Mouse (Mus musculus) limb, embryonic 15.5 days (tissue): Measurements from ENCODE around the gene Htra2. TPM values are rescaled to one million over a fixed set of nuclear protein-coding genes. Genes with fewer than 3 reads are reported as not detected.
A peak's percentile ranks its signal among the peaks of the same experiment; 100 is the strongest.

Experiments
- ATAC-seq: fragments of 200-750 bp; cut with Nextera tagmentation; 2 replicates; pipeline ENCODE4 v1.8.0; 2017; ENCODE audit warnings: low read depth, moderate TSS enrichment; ENCODE audit not compliant: insufficient number of reproducible peaks, low FRiP score, low TSS enrichment
- H3K27ac ChIP-seq: fragments of 300-500 bp; sonication (generic); 2 replicates; pipeline ENCODE4 v1.5.1; 2015; ENCODE audit warnings: moderate library complexity, mild to moderate bottlenecking, inconsistent platforms
- H3K27me3 ChIP-seq: fragments of 300-500 bp; sonication (generic); 2 replicates; pipeline ENCODE4 v1.6.1; 2015; ENCODE audit warnings: inconsistent platforms
- H3K36me3 ChIP-seq: fragments of 300-500 bp; sonication (generic); 2 replicates; pipeline ENCODE4 v1.6.1; 2015; ENCODE audit warnings: inconsistent platforms
- H3K4me1 ChIP-seq: fragments of 300-500 bp; sonication (generic); 2 replicates; pipeline ENCODE4 v1.6.1; 2015; ENCODE audit warnings: inconsistent platforms
- H3K4me2 ChIP-seq: fragments of 300-500 bp; sonication (generic); 2 replicates; pipeline ENCODE4 v1.6.1; 2015; ENCODE audit warnings: mild to moderate bottlenecking, inconsistent platforms
- H3K4me3 ChIP-seq: fragments of 300-500 bp; sonication (generic); 2 replicates; pipeline ENCODE4 v1.5.1; 2015; ENCODE audit warnings: mild to moderate bottlenecking, inconsistent platforms
- H3K9ac ChIP-seq: fragments of 300-500 bp; sonication (generic); 2 replicates; pipeline ENCODE4 v1.6.1; 2015; ENCODE audit warnings: inconsistent platforms
- H3K9me3 ChIP-seq: fragments of 300-500 bp; sonication (generic); 2 replicates; pipeline ENCODE4 v1.6.1; 2016; ENCODE audit warnings: inconsistent platforms
- WGBS: fragments of 180-500 bp; shearing (Covaris S2); methylation state at CpG from one replicate; pipeline ENCODE4 v1.1.7; 2015; 5-methylcytosine and 5-hydroxymethylcytosine counted together
- polyA plus RNA-seq: library from polyadenylated mRNA; unstranded; fragments of >200 nt; fragmentation: Nextera tagmentation; extraction: Ambion mirVana; gene quantifications from 2 replicates; pipeline ENCODE4 v1.2.1, GENCODE M21; 2015

Gene Htra2
- polyA plus RNA-seq: 64.6 and 70.6 TPM in 2 replicates

GRCm38 (mm10) chr6:83054871-83055431 is at the start of gene Htra2:
Gene Htra2 (minus strand): TSS chr6:83055273.
- peaks cover 29% of the 10 kb centered on the region for H3K4me1 ChIP-seq
- peaks cover 33% of the 10 kb centered on the region for H3K36me3 ChIP-seq
- peak; percentile 35; the same call in 1 of the 2 replicates for ATAC-seq
- H3K27ac ChIP-seq: peak within 1 kb of the TSS; percentile 91
- peaks cover 9% of the 10 kb centered on the region; the same call in 1 of the 2 replicates for H3K27me3 ChIP-seq
- no peaks in the 10 kb centered on the region for H3K9me3 ChIP-seq
- peak within 1 kb of the TSS; percentile 66 for H3K4me3 ChIP-seq
- WGBS: under 1% methylated on average over 49 of the region's 50 CpGs
- H3K4me2 ChIP-seq: peak within 1 kb of the TSS; percentile 89
- H3K9ac ChIP-seq: peak within 1 kb of the TSS; percentile 83

GRCm38 (mm10) chr6:83104158-83104557 is 49.1 kb upstream of the Htra2 start:
- Histone ChIP-seq H3K4me2 (no peak overlapping the region), H3K27ac (no peak overlapping the region), H3K36me3 (peaks cover 5% of the 10 kb centered on the region; the same call in 1 of the 2 replicates), H3K27me3 (no peaks in the 10 kb centered on the region), H3K4me1 (peaks cover 32% of the 10 kb centered on the region), H3K4me3 (no peak overlapping the region), H3K9ac (no peak overlapping the region), H3K9me3 (no peaks in the 10 kb centered on the region)
- ATAC-seq: no peak
- WGBS: 84% methylated on average over 4 of the region's 4 CpGs

DNA sequence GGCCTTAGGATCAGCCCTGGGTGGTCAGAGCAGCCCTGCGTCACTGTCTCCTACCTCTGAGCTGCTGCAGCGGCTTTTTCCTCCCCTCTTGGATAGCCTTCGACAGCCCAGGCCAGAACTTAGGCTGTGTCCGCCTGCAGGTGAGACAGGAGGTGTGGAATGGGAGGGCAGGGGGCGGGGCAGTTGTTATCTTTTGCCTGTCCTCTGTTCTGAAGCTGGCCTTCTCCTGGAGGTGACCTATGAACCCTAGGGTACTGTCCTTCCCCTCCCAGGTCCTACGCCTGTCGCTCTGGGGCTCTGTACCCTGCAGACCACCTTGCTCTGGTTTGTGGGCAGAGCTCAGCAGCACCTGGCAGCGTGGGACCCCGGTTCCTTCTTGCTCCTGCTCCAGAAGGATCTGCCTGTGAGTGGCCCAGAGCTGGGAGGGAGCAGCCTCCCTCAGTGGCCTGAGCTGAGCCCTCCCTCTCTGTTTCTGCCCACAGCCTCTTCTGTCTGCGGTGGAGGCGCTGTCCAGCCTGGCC is 48.1 kb upstream of the Htra2 start:
- peak overlapping the region; percentile 93 for H3K4me2 ChIP-seq

GRCm38 (mm10) chr6:83101688-83102556 is 46.8 kb upstream of the Htra2 start:
- peak overlapping the region; percentile 86 for H3K27ac ChIP-seq
- H3K4me2 ChIP-seq: peak overlapping the region; percentile 93
- WGBS: under 1% methylated on average over 74 of the region's 74 CpGs
- ATAC-seq: peak; percentile 58
- H3K4me3 ChIP-seq: peak overlapping the region; percentile 67
- peaks cover 18% of the 10 kb centered on the region for H3K4me1 ChIP-seq
- H3K27me3 ChIP-seq: no peaks in the 10 kb centered on the region
- H3K9me3 ChIP-seq: no peaks in the 10 kb centered on the region
- H3K9ac ChIP-seq: peak overlapping the region; percentile 56
- 0 out of 2 replicates have a peak, but pooled peaks cover 4% of the 10 kb centered on the region for H3K36me3 ChIP-seq

More for the DNA sequence above, 48.1 kb upstream of the Htra2 start:
- Histone ChIP-seq H3K9me3 (no peaks in the 10 kb centered on the region), H3K27me3 (no peaks in the 10 kb centered on the region), H3K36me3 (peaks cover 5% of the 10 kb centered on the region; the same call in 1 of the 2 replicates), H3K4me3 (no peak overlapping the region), H3K9ac (no peak overlapping the region), H3K27ac (no peak overlapping the region), H3K4me1 (peaks cover 27% of the 10 kb centered on the region)
- 52% methylated on average over 11 of the region's 11 CpGs for WGBS
- 0 out of 2 replicates have a peak, but pooled peaks have one; percentile 4 for ATAC-seq

DNA sequence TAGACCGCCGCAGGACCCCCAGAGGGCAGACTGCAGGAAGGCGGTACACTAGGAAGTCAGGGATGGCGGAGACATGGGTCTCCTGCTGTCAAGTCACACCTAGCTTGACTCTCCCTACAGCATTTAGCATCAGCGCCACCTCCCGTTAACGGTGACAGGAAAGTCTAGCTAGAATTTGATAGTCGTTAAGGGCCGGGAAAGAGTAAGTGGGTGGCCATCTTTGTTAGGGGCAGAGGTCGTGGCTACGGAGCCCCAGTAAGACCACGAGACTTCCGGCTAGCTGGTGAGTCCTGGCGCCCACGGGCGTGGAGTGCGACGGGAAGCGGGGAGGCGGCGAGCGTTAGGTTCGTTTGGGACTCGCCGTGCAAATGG is 46.2 kb upstream of the Htra2 start, which contains the start of the genes Ccdc142 and Gm42688:
Gene Ccdc142, plus strand, starts transcription at position 286 of the 372 bp plus-strand sequence.
Gene Gm42688, plus strand, starts transcription at position 302 of the 372 bp plus-strand sequence.
- H3K36me3 ChIP-seq: no peaks in the 10 kb centered on the region
- peaks cover 18% of the 10 kb centered on the region for H3K4me1 ChIP-seq
- H3K4me3 ChIP-seq: peak within 1 kb of the TSS; percentile 67
- H3K27ac ChIP-seq: peak within 1 kb of the TSS; percentile 86
- ATAC-seq: peak; percentile 85
- WGBS: under 1% methylated on average over 25 of the region's 25 CpGs
- H3K9me3 ChIP-seq: no peaks in the 10 kb centered on the region
- 0 out of 2 replicates have a peak, but pooled peaks cover 3% of the 10 kb centered on the region for H3K27me3 ChIP-seq
- H3K9ac ChIP-seq: peak within 1 kb of the TSS; percentile 56
- peak within 1 kb of the TSS; percentile 93 for H3K4me2 ChIP-seq

GRCm38 (mm10) chr6:83098411-83098810 is 43.3 kb upstream of the Htra2 start:
- H3K9me3 ChIP-seq: no peaks in the 10 kb centered on the region
- no peaks in the 10 kb centered on the region for H3K36me3 ChIP-seq
- ATAC-seq: no peak
- peaks cover 16% of the 10 kb centered on the region for H3K4me1 ChIP-seq
- no peak overlapping the region for H3K4me2 ChIP-seq
- H3K9ac ChIP-seq: no peak overlapping the region
- no peak overlapping the region for H3K27ac ChIP-seq
- 0 out of 2 replicates have a peak, but pooled peaks cover 7% of the 10 kb centered on the region for H3K27me3 ChIP-seq
- no peak overlapping the region for H3K4me3 ChIP-seq
- WGBS: 54% methylated on average over 2 of the region's 2 CpGs

DNA sequence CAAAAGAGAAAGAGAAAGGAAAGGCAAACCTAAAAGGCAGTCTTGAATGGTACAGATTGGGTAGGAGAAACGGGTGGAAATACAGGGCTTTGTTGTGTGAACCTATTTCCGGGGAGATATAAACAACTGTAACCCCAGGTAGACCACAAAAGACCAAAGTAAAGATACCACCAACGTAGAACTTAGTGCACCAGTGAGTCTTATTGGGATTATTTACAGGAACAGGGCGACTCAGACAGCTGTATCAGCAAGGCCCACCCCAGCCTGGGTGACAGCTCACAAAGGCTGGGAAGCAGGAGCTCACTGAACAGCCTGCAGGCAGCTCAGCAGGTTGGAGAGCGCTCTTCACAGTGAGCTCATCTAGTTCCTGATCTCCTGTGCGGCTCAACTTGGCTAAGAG is 40.9 kb upstream of the Htra2 start:
- Histone ChIP-seq H3K4me2 (no peak overlapping the region), H3K4me1 (no peaks in the 10 kb centered on the region), H3K9me3 (no peaks in the 10 kb centered on the region), H3K27ac (no peak overlapping the region), H3K27me3 (peaks cover 14% of the 10 kb centered on the region), H3K36me3 (no peaks in the 10 kb centered on the region), H3K4me3 (no peak overlapping the region), H3K9ac (no peak overlapping the region)
- no peak for ATAC-seq
- 48% methylated on average over 6 of the region's 6 CpGs for WGBS

DNA sequence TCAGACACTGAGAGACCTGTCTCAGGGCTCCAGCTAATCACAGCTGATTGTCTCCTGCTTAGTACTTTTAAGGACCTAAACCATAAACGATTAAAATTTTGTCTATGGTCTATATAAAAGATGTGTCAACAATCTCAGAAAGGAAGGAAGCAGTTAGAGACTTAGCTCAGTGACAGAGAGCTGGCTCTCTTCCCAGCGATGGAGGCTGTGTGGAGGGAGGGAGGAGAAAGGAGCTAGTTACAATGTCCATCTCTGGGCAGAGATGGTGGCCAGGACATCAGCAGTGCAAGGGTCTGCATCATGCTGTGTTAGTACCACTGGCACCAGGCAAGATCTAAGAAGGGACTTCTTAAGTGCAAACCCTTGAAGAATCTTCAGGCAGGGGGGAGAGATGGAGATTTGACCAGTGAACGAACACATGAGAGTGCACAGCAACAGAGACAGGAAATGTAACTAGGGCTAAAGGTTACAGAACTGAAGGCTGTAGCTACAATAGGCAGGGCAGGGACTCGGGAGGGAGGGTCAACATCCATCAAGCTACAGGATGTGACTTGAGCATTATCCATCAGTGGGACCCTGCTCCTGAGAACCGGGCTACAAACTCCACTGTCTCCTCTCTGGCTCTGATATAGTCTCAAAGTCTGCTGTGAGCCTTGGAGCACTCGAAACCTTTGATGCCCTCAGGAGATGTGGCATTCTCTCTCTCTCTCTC is 37.5 kb upstream of the Htra2 start:
- H3K4me2 ChIP-seq: no peak overlapping the region
- no peak for ATAC-seq
- WGBS: 35% methylated on average over 6 of the region's 6 CpGs
- no peak overlapping the region for H3K9ac ChIP-seq
- H3K36me3 ChIP-seq: no peaks in the 10 kb centered on the region
- no peaks in the 10 kb centered on the region for H3K9me3 ChIP-seq
- peaks cover 46% of the 10 kb centered on the region for H3K27me3 ChIP-seq
- H3K4me1 ChIP-seq: peaks cover 6% of the 10 kb centered on the region
- no peak overlapping the region for H3K4me3 ChIP-seq
- no peak overlapping the region for H3K27ac ChIP-seq

GRCm38 (mm10) chr6:83087926-83088260 is 32.8 kb upstream of the Htra2 start:
- H3K27me3 ChIP-seq: peaks cover 81% of the 10 kb centered on the region
- no peak for ATAC-seq
- H3K36me3 ChIP-seq: no peaks in the 10 kb centered on the region
- WGBS: 13% methylated on average over 9 of the region's 9 CpGs
- H3K9me3 ChIP-seq: no peaks in the 10 kb centered on the region
- peak overlapping the region; percentile 39 for H3K4me2 ChIP-seq
- H3K4me1 ChIP-seq: peaks cover 32% of the 10 kb centered on the region
- peak overlapping the region; percentile 24; the same call in 1 of the 2 replicates for H3K4me3 ChIP-seq
- H3K27ac ChIP-seq: no peak overlapping the region
- H3K9ac ChIP-seq: no peak overlapping the region

DNA sequence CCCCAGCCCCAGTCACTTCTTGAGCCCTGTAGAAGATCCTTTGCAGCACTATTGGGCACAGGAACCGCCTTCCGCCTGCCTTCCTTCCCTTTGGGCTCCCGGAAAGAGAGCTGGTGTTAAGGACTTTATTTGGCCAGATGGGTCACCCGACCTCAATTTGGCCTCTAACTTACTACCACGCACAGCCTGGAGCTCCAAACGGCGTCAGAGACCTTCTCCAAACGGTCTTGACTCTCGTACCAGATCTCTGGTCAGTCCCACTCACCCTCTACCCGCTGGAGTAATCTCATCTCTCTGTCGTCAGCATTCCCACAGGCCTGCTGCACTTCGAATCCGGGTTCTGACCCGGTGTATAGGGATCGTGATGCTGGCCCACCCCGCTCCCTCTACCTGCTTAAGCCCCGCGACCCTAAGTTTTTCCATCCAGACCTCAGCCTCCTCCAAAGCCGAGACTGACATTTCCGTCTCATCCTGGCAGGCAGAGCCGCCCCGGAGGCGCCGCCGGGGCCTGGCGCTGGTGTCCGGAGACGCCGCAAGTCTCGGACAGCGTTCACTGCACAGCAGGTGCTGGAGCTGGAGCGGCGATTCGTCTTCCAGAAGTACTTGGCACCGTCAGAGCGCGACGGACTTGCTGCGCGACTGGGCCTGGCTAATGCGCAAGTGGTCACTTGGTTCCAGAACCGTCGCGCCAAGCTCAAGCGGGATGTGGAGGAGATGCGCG is 32.3 kb upstream of the Htra2 start:
- Histone ChIP-seq H3K9ac (0 out of 2 replicates have a peak overlapping the region, but pooled peaks have one; percentile 11), H3K4me1 (peaks cover 32% of the 10 kb centered on the region), H3K9me3 (no peaks in the 10 kb centered on the region), H3K4me2 (peak overlapping the region; percentile 39), H3K4me3 (peak overlapping the region; percentile 24), H3K36me3 (0 out of 2 replicates have a peak, but pooled peaks cover 2% of the 10 kb centered on the region), H3K27me3 (peaks cover 81% of the 10 kb centered on the region), H3K27ac (no peak overlapping the region)
- WGBS: 3% methylated on average over 47 of the region's 47 CpGs
- no peak for ATAC-seq
